Mouse (Mus musculus): ENCODE measurements around the gene Bin2. TPM values are rescaled to one million over a fixed set of nuclear protein-coding genes. Genes with fewer than 3 reads are reported as not detected.

Gene Bin2
- polyA plus RNA-seq (2021), result not detected

- ChIA-PET POLR2A (no interaction called here), CTCF (no interaction called here)
- DNase-seq (ENCODE audit: low read depth, low spot score), result no peak
- TF ChIP-seq CTCF (IDR thresholded peaks at IDR 0.05), result no peak
- peak; percentile 17 for ATAC-seq
- in situ Hi-C loops (cut with MboI; ENCODE audit: low pct_unique_long_range_greater_than_20kb), result no loop called here
- H3K27me3 ChIP-seq, result no peaks in the 10 kb centered on the region
Measured at GRCm38 (mm10) chr15:100669337-100669736, at the start of gene Bin2. TSS of gene Bin2 (minus strand) at chr15:100669553.

- DNase-seq (ENCODE audit: low read depth, low spot score), result no peak
- ChIA-PET CTCF (no interaction called here), POLR2A (no interaction called here)
- no peaks in the 10 kb centered on the region for H3K27me3 ChIP-seq
- TF ChIP-seq CTCF (IDR thresholded peaks at IDR 0.05), result no peak
- in situ Hi-C loops (cut with MboI; ENCODE audit: low pct_unique_long_range_greater_than_20kb), result no loop called here
- ATAC-seq, result no peak
Measured at GRCm38 (mm10) chr15:100718572-100718971, 49.2 kb upstream of the Bin2 start.

DNA sequence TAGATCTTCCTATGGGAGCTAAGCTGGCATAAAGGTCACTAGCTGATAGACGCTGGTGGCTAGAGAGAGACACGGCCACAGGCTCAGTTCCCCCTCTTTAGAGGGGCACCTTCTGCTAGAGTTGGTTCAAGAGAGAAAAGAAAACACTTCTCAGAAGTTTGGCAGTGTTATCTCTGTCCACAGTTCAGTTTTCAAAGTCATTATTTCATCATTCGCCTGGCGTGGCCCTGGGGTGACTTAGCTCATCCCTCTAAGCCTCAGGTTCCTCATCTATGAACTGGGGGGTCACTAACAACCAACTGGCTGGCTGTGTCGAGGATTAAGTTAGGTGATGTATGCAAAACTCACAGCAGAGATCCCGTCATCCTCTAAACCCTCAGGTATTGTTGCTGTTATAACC, 48.6 kb upstream of the Bin2 start:
- POLR2A ChIA-PET, result no interaction called here
- no peak for TF ChIP-seq CTCF (IDR thresholded peaks at IDR 0.05)

GRCm38 (mm10) chr15:100715399-100715993, 46.1 kb upstream of the Bin2 start:
- H3K27me3 ChIP-seq, result no peaks in the 10 kb centered on the region
- ChIA-PET POLR2A (no interaction called here), CTCF (no interaction called here)
- TF ChIP-seq CTCF (IDR thresholded peaks at IDR 0.05), result no peak
- in situ Hi-C loops (cut with MboI; ENCODE audit: low pct_unique_long_range_greater_than_20kb), result no loop called here
- no peak for ATAC-seq
- no peak for DNase-seq (ENCODE audit: low read depth, low spot score)

More for the DNA sequence above, 48.6 kb upstream of the Bin2 start:
- no peaks in the 10 kb centered on the region for H3K27me3 ChIP-seq
- in situ Hi-C loops (cut with MboI; ENCODE audit: low pct_unique_long_range_greater_than_20kb), result no loop called here
- DNase-seq (ENCODE audit: low read depth, low spot score) (no peak), ATAC-seq (no peak)
- CTCF ChIA-PET, result interaction anchor here (1.3 kb wide), 1 partner anchor 20 kb away, joined by 3 read pairs; no protein-coding TSS in a partner anchor

DNA sequence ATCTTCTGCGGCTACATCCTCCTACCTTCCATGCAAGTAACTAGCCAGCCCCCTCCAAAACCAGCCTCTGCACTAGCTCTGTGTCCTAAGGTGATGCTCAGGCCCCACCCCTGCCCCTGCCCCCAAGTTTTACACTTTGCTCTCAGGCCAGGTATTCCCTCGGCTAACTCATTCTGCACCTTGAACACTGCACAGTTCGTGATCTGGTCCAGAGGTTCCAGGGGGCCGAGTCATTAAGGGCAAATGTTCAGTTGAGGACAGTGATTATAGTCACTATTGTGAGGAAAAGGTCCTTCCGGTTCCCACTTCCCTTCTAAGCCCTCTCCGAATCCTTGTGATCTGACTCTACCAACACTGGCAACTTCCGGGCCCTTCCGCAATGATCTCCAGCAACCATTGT, 45.1 kb upstream of the Bin2 start:
- in situ Hi-C loops (cut with MboI; ENCODE audit: low pct_unique_long_range_greater_than_20kb), result no loop called here
- no peak for DNase-seq (ENCODE audit: low read depth, low spot score)
- no peak for ATAC-seq
- TF ChIP-seq CTCF (IDR thresholded peaks at IDR 0.05), result no peak
- CTCF ChIA-PET, result no interaction called here
- H3K27me3 ChIP-seq, result no peaks in the 10 kb centered on the region
- POLR2A ChIA-PET, result no interaction called here

GRCm38 (mm10) chr15:100710838-100711237, 41.5 kb upstream of the Bin2 start:
- DNase-seq (ENCODE audit: low read depth, low spot score) (peak; percentile 27), ATAC-seq (no peak)
- in situ Hi-C loops (cut with MboI; ENCODE audit: low pct_unique_long_range_greater_than_20kb), result no loop called here
- H3K27me3 ChIP-seq, result no peaks in the 10 kb centered on the region
- CTCF ChIA-PET, result interaction anchor here (0.6 to 1.4 kb wide), 4 partner anchors 28 to 274 kb away, joined by 3 to 5 read pairs (median 4); no protein-coding TSS in a partner anchor
- TF ChIP-seq CTCF (IDR thresholded peaks at IDR 0.05), result no peak
- POLR2A ChIA-PET, result no interaction called here

GRCm38 (mm10) chr15:100708433-100709078, 39.2 kb upstream of the Bin2 start:
- CTCF ChIA-PET, result no interaction called here
- no peaks in the 10 kb centered on the region for H3K27me3 ChIP-seq
- DNase-seq (ENCODE audit: low read depth, low spot score) (no peak), ATAC-seq (no peak)
- in situ Hi-C loops (cut with MboI; ENCODE audit: low pct_unique_long_range_greater_than_20kb), result no loop called here
- POLR2A ChIA-PET, result no interaction called here
- no peak for TF ChIP-seq CTCF (IDR thresholded peaks at IDR 0.05)

DNA sequence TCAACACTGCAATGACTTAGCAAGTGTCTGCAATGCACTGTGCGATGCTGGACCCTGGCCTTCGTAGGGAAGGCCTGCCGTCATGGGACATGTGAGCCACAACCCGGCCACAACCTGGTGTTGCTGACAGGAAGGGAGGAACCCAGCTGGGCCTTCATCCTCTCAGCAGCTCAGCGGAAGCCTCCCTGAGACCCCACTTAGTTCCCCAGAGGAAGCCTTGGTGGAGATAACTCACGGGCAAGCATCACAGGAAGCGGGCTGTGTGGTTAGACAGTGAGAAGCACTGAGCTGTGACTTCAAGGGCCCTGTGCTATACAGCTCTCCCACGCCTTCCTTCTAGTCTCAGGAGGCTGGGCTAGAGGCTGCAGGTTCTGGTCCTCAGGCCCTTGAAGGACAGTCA, 36.9 kb upstream of the Bin2 start:
- no peak for TF ChIP-seq CTCF (IDR thresholded peaks at IDR 0.05)
- DNase-seq (ENCODE audit: low read depth, low spot score), result no peak
- POLR2A ChIA-PET, result no interaction called here

GRCm38 (mm10) chr15:100705376-100705775, 36.0 kb upstream of the Bin2 start:
- in situ Hi-C loops (cut with MboI; ENCODE audit: low pct_unique_long_range_greater_than_20kb), result no loop called here
- no peak for TF ChIP-seq CTCF (IDR thresholded peaks at IDR 0.05)
- DNase-seq (ENCODE audit: low read depth, low spot score) (no peak), ATAC-seq (no peak)
- H3K27me3 ChIP-seq, result no peaks in the 10 kb centered on the region
- POLR2A ChIA-PET, result no interaction called here
- CTCF ChIA-PET, result no interaction called here

More for the DNA sequence above, 36.9 kb upstream of the Bin2 start:
- CTCF ChIA-PET, result no interaction called here
- H3K27me3 ChIP-seq, result no peaks in the 10 kb centered on the region
- in situ Hi-C loops (cut with MboI; ENCODE audit: low pct_unique_long_range_greater_than_20kb), result no loop called here
- no peak for ATAC-seq

DNA sequence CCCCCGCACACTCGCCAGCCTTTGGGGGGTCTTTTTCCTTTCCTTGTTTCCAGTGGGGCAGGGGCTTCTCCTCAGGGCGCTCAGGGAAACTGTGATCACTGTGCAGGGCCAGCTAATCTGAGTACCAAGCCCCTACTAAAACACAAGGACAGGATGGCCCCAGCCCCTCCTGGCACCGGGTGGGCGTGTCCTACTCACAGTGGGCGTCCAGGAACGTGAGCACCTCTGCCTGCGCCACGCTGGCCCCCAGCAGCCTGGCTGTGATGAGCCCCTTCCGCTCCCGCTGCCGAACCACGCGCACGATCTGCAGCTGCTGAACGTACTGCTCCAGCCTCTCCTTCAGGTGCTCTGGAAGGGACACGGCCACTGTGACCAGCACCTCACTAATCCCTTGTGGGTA, 34.6 kb upstream of the Bin2 start:
- H3K27me3 ChIP-seq, result no peaks in the 10 kb centered on the region
- DNase-seq (ENCODE audit: low read depth, low spot score) (no peak), ATAC-seq (no peak)
- POLR2A ChIA-PET, result no interaction called here
- CTCF ChIA-PET, result no interaction called here
- in situ Hi-C loops (cut with MboI; ENCODE audit: low pct_unique_long_range_greater_than_20kb), result no loop called here
- TF ChIP-seq CTCF (IDR thresholded peaks at IDR 0.05), result no peak

DNA sequence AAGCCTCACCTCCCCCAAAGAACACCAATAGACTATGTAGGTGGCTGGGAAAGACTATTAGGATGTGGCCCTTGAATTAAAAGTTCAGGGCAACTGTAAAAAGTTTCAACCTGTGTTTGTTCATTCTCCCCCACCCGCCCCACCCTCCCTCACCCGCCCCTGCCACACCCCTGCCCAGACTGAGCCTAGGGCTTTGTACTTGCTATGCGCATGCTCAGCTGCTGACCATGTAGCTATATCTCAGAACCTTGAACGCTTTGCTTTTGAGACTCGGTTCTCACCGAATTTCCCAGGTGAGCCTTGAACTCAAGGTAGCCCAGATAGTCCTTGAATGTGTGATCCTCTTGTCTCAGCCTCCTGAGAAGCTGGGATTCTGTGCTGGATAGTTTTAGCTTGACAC, 32.5 kb upstream of the Bin2 start:
- ChIA-PET POLR2A (no interaction called here), CTCF (interaction anchor here (1.1 kb wide), 1 partner anchor 56 kb away, joined by 3 read pairs; no protein-coding TSS in a partner anchor)
- no peak for TF ChIP-seq CTCF (IDR thresholded peaks at IDR 0.05)
- ATAC-seq (no peak), DNase-seq (ENCODE audit: low read depth, low spot score) (no peak)
- in situ Hi-C loops (cut with MboI; ENCODE audit: low pct_unique_long_range_greater_than_20kb), result no loop called here
- no peaks in the 10 kb centered on the region for H3K27me3 ChIP-seq

All from Patski (cell line).